Mouse (Mus musculus): Measurements from ENCODE around the gene Mettl7b. TPM values are rescaled to one million over a fixed set of nuclear protein-coding genes. Genes with fewer than 3 reads are reported as not detected.

Mettl7b gene
- polyA plus RNA-seq, 1 experiment from 2014 or later = 12.0 TPM

DNA sequence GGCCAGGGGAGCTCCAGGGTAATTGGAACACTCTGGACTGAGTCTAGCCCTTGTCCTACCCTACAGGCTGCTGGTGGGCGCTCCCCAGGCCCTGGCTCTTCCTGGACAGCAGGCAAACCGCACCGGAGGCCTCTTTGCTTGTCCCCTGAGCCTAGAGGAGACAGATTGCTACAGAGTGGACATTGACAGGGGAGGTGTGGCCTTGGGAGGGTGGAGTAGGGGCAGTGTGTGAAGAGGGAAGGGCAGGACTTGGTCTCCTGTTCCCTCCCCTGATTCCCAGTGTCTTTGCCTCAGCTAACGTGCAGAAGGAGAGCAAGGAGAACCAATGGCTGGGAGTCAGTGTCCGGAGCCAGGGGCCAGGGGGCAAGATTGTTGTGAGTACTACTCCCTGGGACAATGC is 21.8 kb downstream of the Mettl7b start:
- ATAC-seq = 0 out of 2 replicates have a peak, but pooled peaks have one; percentile 27
- H3K9ac ChIP-seq = no peak overlapping the region

GRCm38 (mm10) chr10:128938457-128938856 is 22.3 kb downstream of the Mettl7b start:
- Histone ChIP-seq H3K9me3 (no peaks in the 10 kb centered on the region), H3K9ac (no peak overlapping the region), H3K4me3 (replicated peaks) (no peak overlapping the region), H3K36me3 (no peaks in the 10 kb centered on the region), H3K4me1 (replicated peaks) (peaks cover 7% of the 10 kb centered on the region), H3K27ac (no peak overlapping the region), H3K27me3 (replicated peaks) (peaks cover 24% of the 10 kb centered on the region), H3K4me2 (replicated peaks) (no peak overlapping the region)
- no peak for ATAC-seq
- WGBS = 84% methylated on average over 9 of the region's 9 CpGs

More for the DNA sequence above, 21.8 kb downstream of the Mettl7b start:
- Histone ChIP-seq H3K27me3 (replicated peaks) (peaks cover 19% of the 10 kb centered on the region), H3K4me3 (replicated peaks) (no peak overlapping the region), H3K4me1 (replicated peaks) (peaks cover 3% of the 10 kb centered on the region; the same call in 1 of the 2 replicates), H3K9me3 (no peaks in the 10 kb centered on the region), H3K4me2 (replicated peaks) (no peak overlapping the region), H3K36me3 (no peaks in the 10 kb centered on the region), H3K27ac (no peak overlapping the region)
- WGBS = 44% methylated on average over 5 of the region's 5 CpGs

DNA sequence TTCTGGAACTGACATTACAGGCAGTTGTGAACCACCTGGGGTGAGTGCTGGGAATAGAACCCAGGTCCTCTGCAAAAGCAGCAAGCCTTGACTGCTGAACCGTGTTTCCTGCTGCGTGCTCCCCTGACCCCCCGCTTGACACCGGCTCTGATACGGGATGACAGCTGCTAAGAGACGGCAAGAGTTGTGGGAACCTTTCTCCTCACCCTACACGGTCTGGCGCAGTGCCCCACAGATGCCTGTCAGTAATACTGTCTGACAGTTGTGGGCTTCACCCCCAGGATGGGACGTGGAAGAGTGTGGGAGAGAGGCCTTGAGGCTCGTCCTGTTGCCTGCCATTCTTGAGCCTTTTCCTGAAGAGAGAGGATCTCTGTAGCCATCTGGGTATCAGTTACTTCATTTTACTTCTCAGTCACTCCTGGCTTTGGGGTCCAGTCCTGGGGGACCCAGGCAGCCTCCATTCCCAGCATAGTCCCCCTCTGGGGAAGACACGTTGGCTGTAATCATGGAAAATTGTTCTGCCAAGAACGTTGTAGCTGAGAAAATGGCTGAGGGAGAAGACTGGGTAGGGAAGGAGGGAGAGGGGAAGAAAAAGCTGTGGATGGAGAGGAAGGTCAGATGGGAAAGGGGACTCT is 22.9 kb downstream of the Mettl7b start:
- WGBS = 75% methylated on average over 12 of the region's 12 CpGs
- ATAC-seq = no peak
- no peaks in the 10 kb centered on the region for H3K9me3 ChIP-seq
- peaks cover 30% of the 10 kb centered on the region for H3K27me3 ChIP-seq (replicated peaks)
- no peak overlapping the region for H3K9ac ChIP-seq
- no peaks in the 10 kb centered on the region for H3K36me3 ChIP-seq
- no peak overlapping the region for H3K27ac ChIP-seq
- peaks cover 10% of the 10 kb centered on the region for H3K4me1 ChIP-seq (replicated peaks)
- H3K4me2 ChIP-seq (replicated peaks) = no peak overlapping the region
- H3K4me3 ChIP-seq (replicated peaks) = no peak overlapping the region

DNA sequence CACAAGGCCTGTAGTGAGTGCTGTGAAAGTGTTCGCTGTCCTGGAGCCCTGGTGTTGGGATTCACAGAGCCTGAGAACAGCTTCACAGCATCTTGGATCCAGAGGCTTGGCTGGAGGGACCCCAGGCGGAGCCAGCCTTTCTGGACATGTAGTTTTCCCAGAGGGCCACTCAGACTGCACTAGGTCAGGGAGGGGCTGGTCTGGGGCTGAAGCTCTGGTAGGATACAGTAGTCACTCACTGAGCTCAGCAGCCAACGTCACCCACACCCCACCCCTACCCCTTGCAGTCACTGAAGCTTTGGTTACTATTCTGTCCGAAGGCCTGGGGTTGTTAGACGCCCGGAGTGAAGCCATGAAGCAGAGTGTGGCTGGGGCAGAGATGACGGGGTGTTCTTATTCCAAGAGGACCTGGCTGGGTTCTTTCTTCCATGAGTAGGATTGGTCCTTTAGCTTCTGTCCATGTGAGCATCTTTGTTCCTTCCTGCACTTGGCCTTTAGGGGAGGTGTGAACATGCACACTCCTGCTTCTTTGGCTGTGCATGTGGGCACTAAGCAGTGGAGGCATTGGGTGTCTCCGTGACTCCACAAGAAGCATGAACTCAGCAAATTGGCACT is 24.9 kb downstream of the Mettl7b start:
- no peak for ATAC-seq
- H3K27ac ChIP-seq = no peak overlapping the region
- WGBS = 76% methylated on average over 8 of the region's 8 CpGs
- H3K9ac ChIP-seq = no peak overlapping the region
- H3K9me3 ChIP-seq = no peaks in the 10 kb centered on the region
- H3K27me3 ChIP-seq (replicated peaks) = peaks cover 46% of the 10 kb centered on the region
- peaks cover 10% of the 10 kb centered on the region for H3K4me1 ChIP-seq (replicated peaks)
- H3K4me3 ChIP-seq (replicated peaks) = no peak overlapping the region
- no peak overlapping the region for H3K4me2 ChIP-seq (replicated peaks)
- no peaks in the 10 kb centered on the region for H3K36me3 ChIP-seq

- no peak for ATAC-seq
- H3K4me3 ChIP-seq (replicated peaks) = no peak overlapping the region
- peaks cover 10% of the 10 kb centered on the region for H3K4me1 ChIP-seq (replicated peaks)
- H3K9ac ChIP-seq = no peak overlapping the region
- H3K9me3 ChIP-seq = no peaks in the 10 kb centered on the region
- no peak overlapping the region for H3K4me2 ChIP-seq (replicated peaks)
- no peaks in the 10 kb centered on the region for H3K36me3 ChIP-seq
- 62% methylated on average over 7 of the region's 7 CpGs for WGBS
- peaks cover 46% of the 10 kb centered on the region for H3K27me3 ChIP-seq (replicated peaks)
- no peak overlapping the region for H3K27ac ChIP-seq
Measured at GRCm38 (mm10) chr10:128934997-128935787, 25.6 kb downstream of the Mettl7b start.

DNA sequence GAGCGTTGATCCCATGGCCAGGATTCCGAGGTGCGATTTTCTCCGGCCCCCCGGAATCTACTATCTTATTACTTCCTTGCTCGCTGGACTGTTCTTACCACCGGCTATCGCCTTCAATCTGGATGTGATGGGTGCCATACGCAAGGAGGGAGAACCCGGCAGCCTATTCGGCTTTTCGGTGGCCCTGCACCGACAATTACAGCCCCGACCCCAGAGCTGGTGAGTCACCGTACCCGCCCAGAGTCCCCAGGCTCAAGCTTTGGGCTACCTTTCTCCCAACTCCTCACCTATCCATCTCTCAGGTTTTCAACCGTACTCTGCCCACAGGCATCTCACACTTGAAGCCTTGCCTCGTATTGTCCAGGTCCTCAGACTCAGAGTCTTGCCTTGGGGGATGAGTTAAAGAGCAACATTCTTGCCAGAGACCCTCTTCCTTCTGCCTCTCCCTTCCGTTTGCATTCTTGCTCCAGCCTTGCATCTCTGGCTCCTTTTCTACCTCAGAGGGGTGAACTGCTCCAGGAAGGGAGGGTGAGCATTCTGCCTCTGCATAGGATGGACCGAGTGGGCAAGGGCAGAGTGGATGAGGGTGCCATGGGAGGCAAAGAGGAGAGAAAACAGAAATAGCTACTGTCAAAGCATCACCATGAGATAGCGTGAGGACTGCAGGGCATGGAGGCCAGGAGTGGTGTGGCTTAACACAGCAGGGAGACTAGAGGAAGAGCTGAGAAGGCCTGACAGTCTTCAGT is 26.6 kb downstream of the Mettl7b start:
- H3K4me1 ChIP-seq (replicated peaks) = peaks cover 10% of the 10 kb centered on the region
- H3K9me3 ChIP-seq = no peaks in the 10 kb centered on the region
- peak overlapping the region; percentile 88 for H3K4me2 ChIP-seq (replicated peaks)
- H3K27me3 ChIP-seq (replicated peaks) = peaks cover 46% of the 10 kb centered on the region
- H3K4me3 ChIP-seq (replicated peaks) = peak overlapping the region; percentile 44
- peak overlapping the region; percentile 37 for H3K9ac ChIP-seq
- WGBS = 7% methylated on average over 19 of the region's 21 CpGs
- no peak for ATAC-seq
- no peaks in the 10 kb centered on the region for H3K36me3 ChIP-seq
- no peak overlapping the region for H3K27ac ChIP-seq

DNA sequence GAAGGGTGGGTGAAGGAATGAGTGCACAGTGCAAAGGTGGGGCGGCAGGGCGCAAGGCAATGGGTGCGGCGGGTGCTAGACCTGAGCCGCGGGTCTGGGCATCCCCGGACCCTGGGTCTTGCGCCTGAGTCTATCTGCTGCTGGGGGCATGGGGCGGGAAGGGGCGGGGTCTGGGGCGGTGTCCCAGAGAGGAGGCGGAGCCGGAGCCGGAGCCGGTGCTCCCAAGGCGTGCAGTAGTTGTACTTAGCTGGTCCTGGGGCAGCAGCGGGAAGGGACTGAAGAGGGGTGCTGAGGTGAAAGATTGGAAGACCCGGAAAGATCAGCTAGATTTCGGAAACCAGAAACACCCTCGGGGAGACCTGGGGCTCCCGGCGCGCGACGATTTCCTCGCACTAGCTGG is 27.2 kb downstream of the Mettl7b start, which contains the start of gene Itga7:
Gene Itga7, plus strand, starts transcription at position 245 of the 400 bp plus-strand sequence.
- H3K9me3 ChIP-seq = no peaks in the 10 kb centered on the region

GRCm38 (mm10) chr10:128931441-128931840 is 29.3 kb downstream of the Mettl7b start:
- Histone ChIP-seq H3K27ac (no peak overlapping the region), H3K9me3 (no peaks in the 10 kb centered on the region), H3K36me3 (no peaks in the 10 kb centered on the region), H3K27me3 (replicated peaks) (peaks cover 52% of the 10 kb centered on the region), H3K4me1 (replicated peaks) (peaks cover 10% of the 10 kb centered on the region), H3K4me3 (replicated peaks) (no peak overlapping the region), H3K9ac (no peak overlapping the region), H3K4me2 (replicated peaks) (no peak overlapping the region)
- WGBS = 71% methylated on average over 2 of the region's 2 CpGs
- no peak for ATAC-seq

More for the DNA sequence above, 27.2 kb downstream of the Mettl7b start, which contains the start of gene Itga7:
- ATAC-seq = peak; percentile 87
- Histone ChIP-seq H3K4me2 (replicated peaks) (peak within 1 kb of the TSS; percentile 88), H3K27me3 (replicated peaks) (peaks cover 50% of the 10 kb centered on the region), H3K36me3 (no peaks in the 10 kb centered on the region), H3K4me1 (replicated peaks) (peaks cover 10% of the 10 kb centered on the region), H3K4me3 (replicated peaks) (peak within 1 kb of the TSS; percentile 44), H3K9ac (peak within 1 kb of the TSS; percentile 37), H3K27ac (no peak within 1 kb of the TSS)
- WGBS = under 1% methylated on average over 26 of the region's 26 CpGs

- Histone ChIP-seq H3K27me3 (replicated peaks) (peaks cover 41% of the 10 kb centered on the region), H3K36me3 (no peaks in the 10 kb centered on the region), H3K4me3 (replicated peaks) (no peak overlapping the region), H3K9me3 (no peaks in the 10 kb centered on the region), H3K9ac (no peak overlapping the region), H3K27ac (no peak overlapping the region), H3K4me2 (replicated peaks) (no peak overlapping the region), H3K4me1 (replicated peaks) (peaks cover 10% of the 10 kb centered on the region)
- WGBS = 68% methylated on average over 7 of the region's 7 CpGs
- ATAC-seq = no peak
Measured at GRCm38 (mm10) chr10:128929638-128930378, 31.0 kb downstream of the Mettl7b start.

DNA sequence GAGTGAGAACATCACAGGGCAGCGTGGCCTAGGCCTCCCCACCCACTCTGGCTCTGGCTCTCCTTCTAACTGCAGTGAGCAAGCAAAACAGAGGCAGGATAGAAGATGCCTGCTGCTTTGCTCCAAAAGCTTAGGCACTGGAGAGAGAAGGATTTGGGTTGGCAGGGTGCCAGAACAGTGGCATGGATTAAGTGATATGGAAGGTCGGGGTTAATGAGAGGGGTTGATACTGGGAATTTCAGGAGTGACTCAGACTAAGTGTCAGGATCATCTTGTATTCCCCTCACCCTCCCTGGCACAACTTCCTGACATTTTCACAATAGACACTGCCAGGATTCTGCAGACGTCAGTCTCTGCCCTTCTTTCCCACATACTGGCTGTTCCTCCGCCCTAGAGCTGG is 32.4 kb downstream of the Mettl7b start:
- no peaks in the 10 kb centered on the region for H3K36me3 ChIP-seq
- peaks cover 6% of the 10 kb centered on the region for H3K4me1 ChIP-seq (replicated peaks)
- H3K4me2 ChIP-seq (replicated peaks) = no peak overlapping the region
- H3K9me3 ChIP-seq = no peaks in the 10 kb centered on the region
- ATAC-seq = no peak
- H3K9ac ChIP-seq = no peak overlapping the region
- H3K27ac ChIP-seq = no peak overlapping the region
- 42% methylated on average over 4 of the region's 4 CpGs for WGBS
- H3K27me3 ChIP-seq (replicated peaks) = peaks cover 27% of the 10 kb centered on the region
- H3K4me3 ChIP-seq (replicated peaks) = no peak overlapping the region

DNA sequence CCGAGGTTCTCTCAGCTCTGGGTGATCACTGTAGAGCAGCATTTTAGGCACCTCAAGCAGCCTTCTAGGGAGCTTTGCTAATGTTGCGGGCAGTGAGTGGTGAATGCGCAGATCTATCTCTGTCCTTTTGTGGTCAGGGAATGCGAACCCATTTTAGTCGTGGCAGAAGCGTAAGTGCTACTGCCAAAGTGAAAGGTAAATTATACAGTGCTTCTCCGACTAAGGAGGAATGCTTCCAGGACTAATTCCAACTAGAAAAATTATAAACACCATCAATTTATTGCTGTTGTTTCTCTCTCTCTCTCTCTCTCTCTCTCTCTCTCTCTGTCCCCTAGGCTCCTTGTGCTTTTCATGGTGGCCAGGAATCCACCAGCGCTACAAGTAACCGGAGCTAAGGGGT is 36.9 kb downstream of the Mettl7b start, which contains the start of gene Bloc1s1:
Gene Bloc1s1, minus strand, starts transcription at position 101 of the 400 bp plus-strand sequence.
- 0 out of 2 replicates have a peak, but pooled peaks cover 4% of the 10 kb centered on the region for H3K27me3 ChIP-seq (replicated peaks)
- no peak for ATAC-seq
- 60% methylated on average over 9 of the region's 9 CpGs for WGBS
- no peaks in the 10 kb centered on the region for H3K36me3 ChIP-seq
- H3K4me3 ChIP-seq (replicated peaks) = peak within 1 kb of the TSS; percentile 87
- H3K4me2 ChIP-seq (replicated peaks) = peak within 1 kb of the TSS; percentile 63
- H3K9me3 ChIP-seq = no peaks in the 10 kb centered on the region
- peak within 1 kb of the TSS; percentile 95 for H3K27ac ChIP-seq
- peak within 1 kb of the TSS; percentile 79 for H3K9ac ChIP-seq
- peaks cover 38% of the 10 kb centered on the region for H3K4me1 ChIP-seq (replicated peaks)

All from intestine, embryonic 15.5 days (tissue).